Mouse (Mus musculus): ENCODE measurements around the gene A630023A22Rik.

GRCm38 (mm10) chr14:34078293-34078692 lies 24.3 kb downstream of the A630023A22Rik start:
- TF ChIP-seq ZC3H11A (IDR thresholded peaks at IDR 0.05; ENCODE audit: borderline replicate concordance, low read depth, low read length), result no peak
- no peak for TF ChIP-seq MAFK (IDR thresholded peaks at IDR 0.05; ENCODE audit: insufficient read depth, low read depth, low read length)
- TF ChIP-seq HCFC1 (IDR thresholded peaks at IDR 0.05; ENCODE audit: borderline replicate concordance, insufficient read depth, low read length), result no peak
- TF ChIP-seq ZNF384 (IDR thresholded peaks at IDR 0.05; ENCODE audit: low read depth, low read length), result no peak

Data from ES-E14 (cell line).